Mouse (Mus musculus): Measurements from ENCODE around the gene Triobp. TPM values are rescaled to one million over a fixed set of nuclear protein-coding genes. Genes with fewer than 3 reads are reported as not detected.

Gene Triobp
- total RNA-seq, 2 experiments from 2014 or later, result 40.7 to 61.3 TPM

DNA sequence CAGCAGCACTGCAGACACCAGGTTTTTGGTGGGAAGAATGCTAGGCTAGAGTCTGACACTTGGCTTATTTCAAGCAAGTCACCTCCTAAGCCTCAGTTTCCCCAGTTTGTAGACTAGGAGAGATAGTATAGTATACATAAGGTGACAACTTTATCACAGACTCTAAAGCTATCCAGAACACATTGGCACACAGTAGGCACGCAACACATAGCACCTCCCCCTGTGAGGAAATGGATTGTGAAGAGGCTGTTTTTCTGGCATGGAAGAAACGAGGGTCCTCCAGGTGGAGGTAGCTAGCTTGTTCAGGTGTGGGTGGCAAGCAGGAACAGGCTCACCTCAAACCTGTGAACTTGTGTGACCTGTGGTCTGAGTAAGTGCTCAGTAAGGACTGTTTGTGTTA is 103.4 kb downstream of the Triobp start:
- no peak for ATAC-seq (replicated peaks; ENCODE audit: low FRiP score, poor library complexity, severe bottlenecking)

DNA sequence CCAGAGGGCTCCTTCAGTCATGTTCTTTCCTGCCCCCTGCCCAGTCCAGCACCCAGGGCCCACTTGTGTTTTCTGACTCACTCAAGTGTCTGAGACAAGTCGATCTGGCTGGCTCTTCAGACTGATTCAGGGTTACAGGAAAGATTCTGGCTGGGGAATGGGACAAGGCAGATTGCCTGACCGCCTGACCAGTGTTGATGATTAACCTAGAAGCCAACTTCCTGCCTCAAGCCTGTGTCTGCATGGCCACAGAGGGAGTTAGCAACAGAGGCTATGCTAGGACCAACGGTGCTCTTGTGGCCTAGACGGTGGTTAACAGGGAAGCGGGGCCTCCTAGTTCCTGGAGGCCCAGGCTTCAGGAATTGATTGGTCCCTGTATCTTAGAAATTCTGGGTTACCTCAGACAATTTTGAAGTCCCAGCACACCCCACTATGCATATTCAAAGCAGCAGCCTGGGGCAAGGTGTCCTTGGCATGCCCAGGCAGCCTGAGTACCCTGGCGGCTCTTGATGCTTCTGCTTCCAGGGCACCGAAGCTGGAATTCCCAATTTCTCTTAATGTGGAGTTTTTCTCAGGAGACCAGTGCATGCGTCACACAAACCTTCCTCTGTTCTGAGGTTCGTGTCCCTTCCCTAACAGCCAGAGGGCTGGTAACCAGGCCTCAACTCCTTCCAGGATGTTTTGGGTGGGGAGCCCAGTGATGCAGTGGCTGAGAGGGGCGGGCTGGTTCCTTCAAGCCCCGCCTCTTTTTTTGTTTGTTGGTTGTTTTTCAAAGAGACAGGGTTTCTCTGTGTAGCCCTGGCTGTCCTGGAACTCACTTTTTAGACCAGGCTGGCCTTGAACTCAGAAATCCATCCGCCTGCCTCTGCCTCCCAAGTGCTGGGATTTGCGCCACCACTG is 104.2 kb downstream of the Triobp start:
- no peak for ATAC-seq (replicated peaks; ENCODE audit: low FRiP score, poor library complexity, severe bottlenecking)

DNA sequence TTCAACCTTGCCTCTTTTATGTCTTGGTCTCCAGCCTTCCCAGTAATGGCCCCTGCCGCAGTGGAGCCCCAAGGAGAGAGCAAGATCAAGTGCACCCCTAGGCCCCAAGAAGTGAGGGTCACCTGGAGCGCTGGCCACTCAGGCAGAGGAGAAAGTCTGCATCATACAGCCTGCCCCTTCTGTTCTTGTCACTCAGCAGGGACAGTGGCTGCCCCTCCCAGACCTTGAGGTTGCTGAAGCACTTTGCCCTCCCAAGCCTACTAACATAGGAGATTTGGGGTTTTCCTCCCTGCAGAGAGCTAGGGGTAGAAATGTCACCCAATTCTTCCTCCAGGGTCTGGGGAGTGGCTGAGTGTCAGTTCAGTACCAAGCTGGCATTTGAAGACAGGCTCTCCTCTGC is 104.8 kb downstream of the Triobp start:
- no peak for ATAC-seq (replicated peaks; ENCODE audit: low FRiP score, poor library complexity, severe bottlenecking)

Other genes with a start within 250 kb of the Triobp start
- not detected in 2 replicates for gene Elfn2, start 229.0 kb upstream of the Triobp start, total RNA-seq (2015; ENCODE audit: low replicate concordance)
- not detected in 2 replicates for gene Elfn2, start 229.0 kb upstream of the Triobp start, total RNA-seq (2017; ENCODE audit: low replicate concordance)
- gene Mfng, start 174.2 kb upstream of the Triobp start, total RNA-seq (2015; ENCODE audit: low replicate concordance), result 1.7 and 1.8 TPM in 2 replicates
- 2.3 TPM in 1 of 2 replicates, not detected in the other for gene Mfng, start 174.2 kb upstream of the Triobp start, total RNA-seq (2017; ENCODE audit: low replicate concordance)
- gene Card10, start 144.7 kb upstream of the Triobp start, total RNA-seq (2015; ENCODE audit: low replicate concordance), result 0.42 and 0.72 TPM in 2 replicates
- not detected in 2 replicates for gene Card10, start 144.7 kb upstream of the Triobp start, total RNA-seq (2017; ENCODE audit: low replicate concordance)
- not detected in 2 replicates for gene Cdc42ep1, start 105.1 kb upstream of the Triobp start, total RNA-seq (2015; ENCODE audit: low replicate concordance)
- not detected in 2 replicates for gene Cdc42ep1, start 105.1 kb upstream of the Triobp start, total RNA-seq (2017; ENCODE audit: low replicate concordance)
- not detected in 2 replicates for gene Lgals2, start 92.2 kb upstream of the Triobp start, total RNA-seq (2015; ENCODE audit: low replicate concordance)
- gene Lgals2, start 92.2 kb upstream of the Triobp start, total RNA-seq (2017; ENCODE audit: low replicate concordance), result not detected in 2 replicates
- 22.0 and 25.2 TPM in 2 replicates for gene Gga1, start 70.5 kb upstream of the Triobp start, total RNA-seq (2015; ENCODE audit: low replicate concordance)
- gene Gga1, start 70.5 kb upstream of the Triobp start, total RNA-seq (2017; ENCODE audit: low replicate concordance), result 3.5 and 6.0 TPM in 2 replicates
- gene Gm49510, start 48.1 kb upstream of the Triobp start, total RNA-seq (2015; ENCODE audit: low replicate concordance), result 1.3 TPM in 1 of 2 replicates, not detected in the other
- gene Gm49510, start 48.1 kb upstream of the Triobp start, total RNA-seq (2017; ENCODE audit: low replicate concordance), result not detected in 2 replicates
- gene Sh3bp1, start 48.0 kb upstream of the Triobp start, total RNA-seq (2015; ENCODE audit: low replicate concordance), result 17.7 and 21.4 TPM in 2 replicates
- gene Sh3bp1, start 48.0 kb upstream of the Triobp start, total RNA-seq (2017; ENCODE audit: low replicate concordance), result 0.26 and 7.1 TPM in 2 replicates
- gene Pdxp, start 33.8 kb upstream of the Triobp start, total RNA-seq (2015; ENCODE audit: low replicate concordance), result 0.72 and 2.1 TPM in 2 replicates
- 1.4 TPM in 1 of 2 replicates, not detected in the other for gene Pdxp, start 33.8 kb upstream of the Triobp start, total RNA-seq (2017; ENCODE audit: low replicate concordance)
- gene Lgals1, start 21.0 kb upstream of the Triobp start, total RNA-seq (2015; ENCODE audit: low replicate concordance), result 66.7 and 92.6 TPM in 2 replicates
- 67.5 and 70.4 TPM in 2 replicates for gene Lgals1, start 21.0 kb upstream of the Triobp start, total RNA-seq (2017; ENCODE audit: low replicate concordance)
- gene Nol12, start 12.8 kb upstream of the Triobp start, total RNA-seq (2015; ENCODE audit: low replicate concordance), result 12.6 and 22.6 TPM in 2 replicates
- 6.8 and 11.2 TPM in 2 replicates for gene Nol12, start 12.8 kb upstream of the Triobp start, total RNA-seq (2017; ENCODE audit: low replicate concordance)
- 13.7 and 21.4 TPM in 2 replicates for gene H1f0, start 80.7 kb downstream of the Triobp start, total RNA-seq (2015; ENCODE audit: low replicate concordance)
- gene H1f0, start 80.7 kb downstream of the Triobp start, total RNA-seq (2017; ENCODE audit: low replicate concordance), result 16.7 and 19.7 TPM in 2 replicates
- gene Galr3, start 94.2 kb downstream of the Triobp start, total RNA-seq (2015; ENCODE audit: low replicate concordance), result not detected in 2 replicates
- gene Galr3, start 94.2 kb downstream of the Triobp start, total RNA-seq (2017; ENCODE audit: low replicate concordance), result not detected in 2 replicates
- gene Ankrd54, start 115.2 kb downstream of the Triobp start, total RNA-seq (2015; ENCODE audit: low replicate concordance), result 64.9 and 75.0 TPM in 2 replicates
- 37.3 and 66.5 TPM in 2 replicates for gene Ankrd54, start 115.2 kb downstream of the Triobp start, total RNA-seq (2017; ENCODE audit: low replicate concordance)
- gene Eif3l, start 127.5 kb downstream of the Triobp start, total RNA-seq (2015; ENCODE audit: low replicate concordance), result 50.1 and 69.2 TPM in 2 replicates
- 47.1 and 47.9 TPM in 2 replicates for gene Eif3l, start 127.5 kb downstream of the Triobp start, total RNA-seq (2017; ENCODE audit: low replicate concordance)
- 0.72 TPM in 1 of 2 replicates, not detected in the other for gene Micall1, start 161.2 kb downstream of the Triobp start, total RNA-seq (2015; ENCODE audit: low replicate concordance)
- gene Micall1, start 161.2 kb downstream of the Triobp start, total RNA-seq (2017; ENCODE audit: low replicate concordance), result 1.7 and 4.1 TPM in 2 replicates
- gene Polr2f, start 193.3 kb downstream of the Triobp start, total RNA-seq (2015; ENCODE audit: low replicate concordance), result 15.1 and 32.7 TPM in 2 replicates
- 17.0 and 20.3 TPM in 2 replicates for gene Polr2f, start 193.3 kb downstream of the Triobp start, total RNA-seq (2017; ENCODE audit: low replicate concordance)
- gene 1700088E04Rik, start 193.5 kb downstream of the Triobp start, total RNA-seq (2015; ENCODE audit: low replicate concordance), result not detected in 2 replicates
- gene 1700088E04Rik, start 193.5 kb downstream of the Triobp start, total RNA-seq (2017; ENCODE audit: low replicate concordance), result not detected in 2 replicates
- gene Sox10, start 217.5 kb downstream of the Triobp start, total RNA-seq (2015; ENCODE audit: low replicate concordance), result not detected in 2 replicates
- gene Sox10, start 217.5 kb downstream of the Triobp start, total RNA-seq (2017; ENCODE audit: low replicate concordance), result not detected in 2 replicates